Mouse (Mus musculus) megakaryocyte progenitor cell, adult 5-6 weeks (primary cell): ENCODE data around the gene Fam222a. TPM values are rescaled to one million over a fixed set of nuclear protein-coding genes. Genes with fewer than 3 reads are reported as not detected.

Source experiments
- ATAC-seq: replicated peaks from 2 replicates; pipeline ENCODE4 v1.8.0; 2016; ENCODE audit warnings: mild to moderate bottlenecking, moderate TSS enrichment, inconsistent platforms; ENCODE audit not compliant: poor library complexity
- total RNA-seq, 2 experiments: library from RNA; stranded (forward) in 1 of 2; stranded (reverse) in 1 of 2; fragments of 157-497, 149-512 nt in 1 of 2; fragments of 200-1000 nt in 1 of 2; gene quantifications; 2 replicates each; pipeline versions ENCODE4 v1.2.3 to v1.2.4; 2015 to 2017

Gene Fam222a
- total RNA-seq, 2 experiments from 2014 or later: 0.04 to 0.47 TPM

DNA sequence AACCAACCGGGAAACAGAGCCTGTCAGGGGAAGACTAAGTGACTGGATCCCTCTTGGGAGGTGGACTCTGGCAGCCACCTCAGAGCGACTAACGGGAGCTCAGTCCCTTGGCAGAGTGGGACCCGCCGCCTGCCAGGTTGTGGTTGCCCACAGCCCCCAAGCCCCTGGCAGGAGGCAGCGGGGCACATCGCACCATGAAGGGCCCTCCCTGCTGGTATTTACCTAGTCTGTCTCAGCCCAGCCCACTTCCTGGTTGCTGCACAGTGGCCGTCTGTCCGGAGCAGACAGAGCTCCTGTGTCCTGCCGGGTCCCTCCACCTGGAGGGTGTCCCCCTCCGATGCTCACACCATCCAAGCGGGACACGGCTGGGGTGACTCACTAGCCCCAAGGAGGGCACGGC lies 83.2 kb downstream of the Fam222a start:
- ATAC-seq: no peak

DNA sequence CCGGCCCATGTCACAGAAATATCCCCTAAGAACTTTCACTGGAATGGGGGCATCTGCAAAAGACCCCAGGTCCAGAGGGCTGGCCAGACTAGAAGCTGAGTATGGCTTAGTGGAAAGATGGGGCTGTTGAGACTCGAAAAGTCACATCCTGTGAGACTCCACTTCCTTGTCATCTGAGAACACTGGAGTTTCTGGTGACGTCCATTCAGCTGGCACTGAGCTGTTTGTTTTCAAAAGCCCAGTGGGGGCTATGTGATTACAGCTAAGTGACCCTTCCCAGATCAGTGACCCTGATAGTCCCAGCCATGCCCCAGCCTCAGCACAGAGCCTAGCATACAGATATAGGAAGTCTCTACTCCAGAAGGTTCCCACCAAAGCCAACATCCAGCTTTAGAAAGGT lies 83.6 kb downstream of the Fam222a start:
- no peak for ATAC-seq

DNA sequence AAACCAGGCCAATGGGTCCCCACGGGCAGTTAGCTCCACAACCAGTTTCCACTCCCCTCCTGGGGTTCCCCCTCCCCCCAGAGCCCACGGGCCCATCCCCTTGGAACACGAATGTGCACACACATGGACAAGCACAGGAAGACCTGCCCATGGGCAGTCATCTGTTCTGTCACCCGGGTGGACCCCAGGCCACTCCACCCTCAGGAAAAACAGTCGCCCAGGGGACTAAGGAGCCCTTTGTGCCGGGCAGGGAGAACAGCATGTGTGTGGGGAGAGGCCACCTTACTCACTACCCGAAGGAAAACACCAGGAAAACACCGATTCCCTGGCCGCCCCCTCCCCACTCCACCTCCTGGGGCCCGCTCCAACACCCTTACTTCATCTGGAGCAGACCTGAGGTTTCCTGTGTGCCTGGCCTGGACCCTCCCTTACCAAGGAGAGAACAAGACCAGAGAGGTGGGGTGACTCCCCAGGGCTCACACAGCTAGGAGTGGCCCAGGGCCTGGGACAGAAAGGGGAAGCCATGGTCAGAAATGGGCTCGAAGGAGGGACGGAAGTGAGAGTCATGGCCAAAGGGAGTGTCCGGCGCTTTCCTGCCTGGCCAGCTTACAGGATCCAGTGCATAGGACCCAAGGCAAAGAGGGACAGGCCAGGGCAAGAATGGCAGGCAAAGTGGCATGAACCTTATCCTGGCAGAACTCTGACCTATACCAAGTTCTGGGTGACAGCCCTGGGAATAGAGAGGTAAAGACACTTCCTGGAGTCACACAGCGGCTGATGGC lies 86.0 kb downstream of the Fam222a start:
- ATAC-seq: no peak

DNA sequence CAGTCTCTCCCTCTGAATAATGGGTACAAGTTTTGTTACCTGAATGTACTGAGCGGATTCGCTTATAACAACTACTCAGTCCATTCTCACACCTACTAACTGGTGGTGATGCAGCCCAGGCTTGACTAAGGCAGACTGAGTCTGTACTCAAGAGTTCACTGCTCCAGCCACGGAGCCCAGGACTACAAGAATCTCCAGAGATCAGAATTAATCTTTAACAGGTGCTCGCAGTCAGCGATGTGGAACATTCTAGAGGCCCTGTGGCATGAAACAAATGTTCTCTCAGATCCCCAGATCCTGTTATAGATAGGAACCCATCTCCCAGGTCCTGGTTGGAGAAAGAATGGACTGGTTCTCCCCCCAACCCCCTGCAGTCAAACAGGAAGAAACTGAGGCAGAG lies 87.9 kb downstream of the Fam222a start:
- ATAC-seq: no peak

DNA sequence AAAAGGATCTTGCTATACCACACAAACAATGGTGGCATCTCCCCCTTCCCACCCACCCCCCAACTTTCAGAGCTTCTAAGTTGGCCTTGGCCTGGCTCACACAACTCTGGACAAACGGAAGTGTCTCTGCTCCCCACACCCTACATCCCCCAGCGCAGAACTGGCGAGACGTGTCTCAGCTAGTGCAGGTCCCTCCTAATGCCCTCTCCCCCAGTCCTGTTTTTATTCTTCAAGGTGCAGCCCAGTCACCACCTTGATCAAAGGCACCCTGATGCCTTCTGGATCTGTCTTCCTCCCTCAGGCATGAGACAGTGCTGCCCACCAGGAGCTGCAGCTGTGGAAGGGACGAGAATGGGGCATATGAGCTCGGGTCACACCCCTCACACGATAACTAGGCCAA lies 88.5 kb downstream of the Fam222a start:
- no peak for ATAC-seq

DNA sequence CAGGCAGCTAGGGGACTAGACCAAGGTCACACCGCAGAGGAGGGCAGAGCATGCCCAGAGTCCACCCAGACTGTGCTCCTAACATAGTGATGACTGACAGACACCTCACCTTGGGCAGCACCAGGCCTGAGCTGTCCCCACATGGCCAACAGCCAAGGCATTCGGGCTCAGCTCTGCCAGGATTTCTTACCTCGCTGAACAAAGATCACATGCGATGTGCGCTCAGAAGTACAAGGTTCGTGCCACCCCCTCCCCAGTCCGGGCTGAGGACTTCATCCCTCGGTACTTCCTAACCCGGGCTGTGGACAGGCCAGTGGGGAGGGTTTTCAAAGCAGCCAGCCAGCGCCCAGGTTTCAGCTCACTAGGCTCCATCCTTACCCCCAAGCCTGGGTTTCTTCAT lies 89.6 kb downstream of the Fam222a start:
- no peak for ATAC-seq

DNA sequence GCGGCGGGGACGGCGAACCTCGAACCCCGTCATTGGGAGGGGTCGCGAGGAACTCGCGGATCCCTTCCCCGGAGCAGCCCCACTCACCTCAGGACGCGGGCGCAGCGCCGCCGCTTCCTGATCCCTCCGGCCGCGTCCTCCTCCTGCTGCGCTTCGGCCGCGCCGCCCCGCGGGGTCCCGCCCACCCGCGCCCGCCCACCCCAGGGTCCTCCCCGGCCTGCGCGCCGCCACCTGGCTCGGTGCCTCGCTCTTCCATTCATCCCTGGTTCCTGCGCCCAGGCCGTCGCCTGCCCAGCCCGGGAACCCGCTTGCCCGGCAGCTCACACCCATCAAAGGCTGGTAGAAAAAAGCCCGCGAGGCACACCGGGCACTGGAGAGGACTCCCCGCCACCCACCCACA lies 90.4 kb downstream of the Fam222a start, which contains the start of gene Trpv4:
Trpv4 (minus strand) TSS at position 167 of the 400 bp plus-strand sequence.
- ATAC-seq: no peak

DNA sequence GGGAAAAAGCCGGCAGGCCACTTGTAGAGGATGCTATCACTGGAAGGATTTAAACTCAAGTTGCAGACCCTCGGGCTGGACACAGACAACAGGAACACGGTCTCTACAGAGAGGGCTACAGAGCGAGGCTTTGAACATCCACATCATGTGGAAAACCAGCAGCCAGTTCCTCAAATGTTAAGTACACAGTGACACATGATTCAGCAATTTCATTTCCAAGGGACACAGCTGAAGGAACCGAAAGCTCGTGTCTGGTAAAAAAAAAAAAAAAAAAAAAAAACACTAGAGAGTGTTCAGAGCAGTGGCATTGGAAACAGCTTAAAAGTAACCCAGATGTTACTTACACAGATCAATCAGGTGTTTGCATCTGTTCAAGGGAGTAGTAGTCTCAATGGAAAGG lies 93.2 kb downstream of the Fam222a start:
- ATAC-seq: peak; percentile 72

Other genes with a start within 250 kb of the Fam222a start
- gene Kctd10, start 187.5 kb upstream of the Fam222a start, total RNA-seq (2015): 17.8 and 19.8 TPM in 2 replicates
- gene Kctd10, start 187.5 kb upstream of the Fam222a start, total RNA-seq (2017): 35.8 and 38.6 TPM in 2 replicates
- 26.5 and 26.6 TPM in 2 replicates for gene Ube3b, start 187.4 kb upstream of the Fam222a start, total RNA-seq (2015)
- gene Ube3b, start 187.4 kb upstream of the Fam222a start, total RNA-seq (2017): 16.7 and 18.5 TPM in 2 replicates
- 5.6 and 8.2 TPM in 2 replicates for gene Mmab, start 124.0 kb upstream of the Fam222a start, total RNA-seq (2015)
- gene Mmab, start 124.0 kb upstream of the Fam222a start, total RNA-seq (2017): 14.4 and 20.6 TPM in 2 replicates
- 3.2 and 7.0 TPM in 2 replicates for gene Mvk, start 123.7 kb upstream of the Fam222a start, total RNA-seq (2015)
- 8.1 and 8.6 TPM in 2 replicates for gene Mvk, start 123.7 kb upstream of the Fam222a start, total RNA-seq (2017)
- gene Trpv4, start 90.4 kb downstream of the Fam222a start, total RNA-seq (2015): 0.15 and 0.25 TPM in 2 replicates
- gene Trpv4, start 90.4 kb downstream of the Fam222a start, total RNA-seq (2017): 0.17 TPM in 1 of 2 replicates, not detected in the other
- 94.3 and 101 TPM in 2 replicates for gene Gltp, start 123.0 kb downstream of the Fam222a start, total RNA-seq (2015)
- 46.1 and 48.6 TPM in 2 replicates for gene Gltp, start 123.0 kb downstream of the Fam222a start, total RNA-seq (2017)
- 4.9 and 5.4 TPM in 2 replicates for gene Tchp, start 139.7 kb downstream of the Fam222a start, total RNA-seq (2015)
- 10.0 and 10.2 TPM in 2 replicates for gene Tchp, start 139.7 kb downstream of the Fam222a start, total RNA-seq (2017)
- 264 and 290 TPM in 2 replicates for gene Ankrd13a, start 206.7 kb downstream of the Fam222a start, total RNA-seq (2015)
- 298 and 323 TPM in 2 replicates for gene Ankrd13a, start 206.7 kb downstream of the Fam222a start, total RNA-seq (2017)
- gene Git2, start 207.5 kb downstream of the Fam222a start, total RNA-seq (2015): 84.7 and 88.9 TPM in 2 replicates
- 73.6 and 81.1 TPM in 2 replicates for gene Git2, start 207.5 kb downstream of the Fam222a start, total RNA-seq (2017)